8 mouse cellular contexts compared by ENCODE assay signal in genomic region chr6:72096669-72097068, GRCm38 (mm10). TPM values are rescaled to one million over a fixed set of nuclear protein-coding genes. Genes with fewer than 3 reads are reported as not detected.
DNase-seq lines count a peak whose midpoint lies in the region; ATAC-seq and TF ChIP-seq lines count a peak whose summit lies in the region.

No protein-coding gene starts in this region.

- H3K27ac ChIP-seq in heart, embryonic 12.5 days (ENCODE audit: poor library complexity, severe bottlenecking): peak overlapping the region; percentile 75
- no peak overlapping the region for H3K27ac ChIP-seq in forebrain, embryonic 14.5 days (ENCODE audit: low read depth, low read length)
- peak overlapping the region; percentile 99 for H3K27ac ChIP-seq in liver, embryonic 15.5 days (replicated peaks)

- 44% methylated on average over 8 of the region's 8 CpGs for whole genome bisulfite sequencing in heart, embryonic 12.5 days
- 54% methylated on average over 8 of the region's 8 CpGs for WGBS in forebrain, embryonic 14.5 days
- 28% methylated on average over 8 of the region's 8 CpGs for WGBS in liver, embryonic 15.5 days (ENCODE audit: insufficient replicate concordance)

- H3K4me1 ChIP-seq in heart, embryonic 12.5 days (replicated peaks): peaks cover 41% of the 10 kb centered on the region
- H3K4me1 ChIP-seq in E14TG2a.4 (replicated peaks; ENCODE audit: low read depth, low read length): peaks cover 24% of the 10 kb centered on the region
- H3K4me1 ChIP-seq in forebrain, embryonic 14.5 days (ENCODE audit: control insufficient read depth, insufficient read depth, low read length): peaks cover 12% of the 10 kb centered on the region; the same call in 1 of the 2 replicates
- peaks cover 53% of the 10 kb centered on the region for H3K4me1 ChIP-seq in liver, embryonic 15.5 days (replicated peaks)

- no peak for ATAC-seq in heart, embryonic 12.5 days (ENCODE audit: insufficient number of reproducible peaks, low FRiP score)
- no peak for ATAC-seq in forebrain, embryonic 14.5 days
- ATAC-seq in liver, embryonic 15.5 days (ENCODE audit: insufficient read depth): no peak

- no peak overlapping the region for H3K9ac ChIP-seq in heart, embryonic 12.5 days
- H3K9ac ChIP-seq in forebrain, embryonic 14.5 days (ENCODE audit: low read length): no peak overlapping the region
- peak overlapping the region; percentile 99 for H3K9ac ChIP-seq in liver, embryonic 15.5 days

- peak overlapping the region; percentile 89 for H3K4me2 ChIP-seq in heart, embryonic 12.5 days
- H3K4me2 ChIP-seq in forebrain, embryonic 14.5 days (ENCODE audit: low read length): peak overlapping the region; percentile 87
- peak overlapping the region; percentile 75 for H3K4me2 ChIP-seq in liver, embryonic 15.5 days

- TF ChIP-seq CTCF in E14TG2a.4 (conservative IDR thresholded peaks at IDR 0.05; ENCODE audit: low read length): no peak

- no peaks in the 10 kb centered on the region for H3K27me3 ChIP-seq in heart, embryonic 12.5 days (replicated peaks)
- peaks cover 37% of the 10 kb centered on the region for H3K27me3 ChIP-seq in E14TG2a.4 (ENCODE audit: insufficient read depth, low read length)
- H3K27me3 ChIP-seq in forebrain, embryonic 14.5 days (replicated peaks; ENCODE audit: control insufficient read depth, insufficient read depth, low read length): no peaks in the 10 kb centered on the region
- 0 out of 2 replicates have a peak, but pooled peaks cover 5% of the 10 kb centered on the region for H3K27me3 ChIP-seq in liver, embryonic 15.5 days

- H3K36me3 ChIP-seq in heart, embryonic 12.5 days: no peaks in the 10 kb centered on the region
- no peaks in the 10 kb centered on the region for H3K36me3 ChIP-seq in E14TG2a.4 (ENCODE audit: insufficient read depth, low read length)
- no peaks in the 10 kb centered on the region for H3K36me3 ChIP-seq in forebrain, embryonic 14.5 days (ENCODE audit: control insufficient read depth, insufficient read depth, low read length)
- no peaks in the 10 kb centered on the region for H3K36me3 ChIP-seq in liver, embryonic 15.5 days (replicated peaks)

- H3K4me3 ChIP-seq in heart, embryonic 12.5 days: peak overlapping the region; percentile 72; the same call in 1 of the 2 replicates
- peak overlapping the region; percentile 92 for H3K4me3 ChIP-seq in E14TG2a.4 (replicated peaks; ENCODE audit: low read length)
- peak overlapping the region; percentile 74 for H3K4me3 ChIP-seq in forebrain, embryonic 14.5 days (ENCODE audit: low read depth, low read length)
- peak overlapping the region; percentile 84 for H3K4me3 ChIP-seq in liver, embryonic 15.5 days (replicated peaks)

- DNase-seq in heart, postnatal 14 days: no peak
- no peak for DNase-seq in forebrain, embryonic 14.5 days (ENCODE audit: low spot score)
- no peak for DNase-seq in frontal cortex, adult 2 months (ENCODE audit: extremely low spot score in 1 of 2, low spot score in 1 of 2)
- DNase-seq in frontal cortex, postnatal 25 days (ENCODE audit: low spot score in 2 of 2): no peak
- DNase-seq in cerebellum, adult 11 months: no peak

- intact Hi-C loops in heart, postnatal 14 days (cut with DNase I): loop anchor here (5.0 kb wide), 2 partner anchors 66 to 119 kb away; no protein-coding TSS in a partner anchor

- no peaks in the 10 kb centered on the region for H3K9me3 ChIP-seq in heart, embryonic 12.5 days (replicated peaks)
- no peaks in the 10 kb centered on the region for H3K9me3 ChIP-seq in E14TG2a.4 (ENCODE audit: low read length)
- no peaks in the 10 kb centered on the region for H3K9me3 ChIP-seq in forebrain, embryonic 14.5 days (replicated peaks; ENCODE audit: control insufficient read depth, low read length)
- H3K9me3 ChIP-seq in liver, embryonic 15.5 days (replicated peaks): no peaks in the 10 kb centered on the region

RNA-seq across cellular contexts. Expression of gene St3gal5, which starts 0.7 kb away (rescaled TPM):
- 68.1 and 68.8 TPM in 2 replicates for polyA plus RNA-seq in heart, embryonic 12.5 days (2016; fragmentation: Nextera tagmentation; extraction: Ambion mirVana)
- 10 to 100 TPM; 43.3 to 46.0 TPM for total RNA-seq in heart, postnatal 14 days (2021)
- 25.5 and 33.1 TPM in 2 replicates for polyA plus RNA-seq in forebrain, embryonic 14.5 days (2014; fragmentation: Nextera tagmentation; extraction: Ambion mirVana)
- 185 and 213 TPM in 2 replicates for polyA plus RNA-seq in liver, embryonic 15.5 days (2015; fragmentation: Nextera tagmentation; extraction: Ambion mirVana)
- polyA plus RNA-seq in frontal cortex, adult 2 months (2012; rRNA removed): 120 and 124 TPM in 2 replicates
